Mouse (Mus musculus): Measurements from ENCODE around the gene Has3. TPM values are rescaled to one million over a fixed set of nuclear protein-coding genes. Genes with fewer than 3 reads are reported as not detected.

Gene Has3
- polyA plus RNA-seq, 2 experiments = 0.02 TPM; not detected in 1

GRCm38 (mm10) chr8:106836525-106836924 lies 33.5 kb upstream of the Has3 start:
- no peaks in the 10 kb centered on the region for H3K9me3 ChIP-seq (ENCODE audit: control insufficient read depth, low read length)
- no peak overlapping the region for H3K4me2 ChIP-seq (ENCODE audit: low read depth)
- no peak overlapping the region for H3K9ac ChIP-seq (replicated peaks)
- no peaks in the 10 kb centered on the region for H3K36me3 ChIP-seq (replicated peaks; ENCODE audit: control insufficient read depth, insufficient read depth, low read depth)
- WGBS (ENCODE audit: insufficient replicate concordance) = 31% methylated on average over 6 of the region's 6 CpGs
- H3K4me3 ChIP-seq (ENCODE audit: insufficient read depth in 1 of 2, low read depth in 2 of 2, low read length in 2 of 2) = no peak overlapping the region
- ATAC-seq (ENCODE audit: insufficient read depth) = peak; percentile 23; the same call in 1 of the 2 replicates
- no peaks in the 10 kb centered on the region for H3K27me3 ChIP-seq (ENCODE audit: control insufficient read depth, insufficient read depth, low read length)
- peaks cover 0 to 7% of the 10 kb centered on the region in 2 experiments; a peak in 1 of 4 replicates for H3K4me1 ChIP-seq (replicated peaks; ENCODE audit: control insufficient read depth in 2 of 2, insufficient read depth in 2 of 2, low read length in 1 of 2)
- no peak for TF ChIP-seq CTCF (IDR thresholded peaks at IDR 0.05; ENCODE audit: low read depth)
- DNase-seq (ENCODE audit: low read depth in 3 of 3, low spot score in 3 of 3) = no peak
- H3K27ac ChIP-seq = no peak overlapping the region

- DNase-seq (ENCODE audit: low read depth in 3 of 3, low spot score in 3 of 3) (no peak), ATAC-seq (ENCODE audit: insufficient read depth) (no peak)
- H3K4me3 ChIP-seq (ENCODE audit: insufficient read depth in 1 of 2, low read depth in 2 of 2, low read length in 2 of 2) = no peak overlapping the region
- no peaks in the 10 kb centered on the region for H3K27me3 ChIP-seq (ENCODE audit: control insufficient read depth, insufficient read depth, low read length)
- H3K4me2 ChIP-seq (ENCODE audit: low read depth) = no peak overlapping the region
- no peak for TF ChIP-seq CTCF (IDR thresholded peaks at IDR 0.05; ENCODE audit: low read depth)
- no peak for TF ChIP-seq EP300 (IDR thresholded peaks at IDR 0.05; ENCODE audit: low read depth)
- H3K9me3 ChIP-seq (ENCODE audit: control insufficient read depth, low read length) = no peaks in the 10 kb centered on the region
- WGBS (ENCODE audit: insufficient replicate concordance) = 57% methylated on average over 6 of the region's 6 CpGs
- H3K36me3 ChIP-seq (replicated peaks; ENCODE audit: control insufficient read depth, insufficient read depth, low read depth) = no peaks in the 10 kb centered on the region
- no peak overlapping the region for H3K27ac ChIP-seq
- peaks cover 0 to 7% of the 10 kb centered on the region in 2 experiments; a peak in 1 of 4 replicates for H3K4me1 ChIP-seq (replicated peaks; ENCODE audit: control insufficient read depth in 2 of 2, insufficient read depth in 2 of 2, low read length in 1 of 2)
- no peak overlapping the region for H3K9ac ChIP-seq (replicated peaks)
Measured at GRCm38 (mm10) chr8:106838803-106839202, 31.2 kb upstream of the Has3 start.

- no peak overlapping the region for H3K4me2 ChIP-seq (ENCODE audit: low read depth)
- no peaks in the 10 kb centered on the region for H3K36me3 ChIP-seq (replicated peaks; ENCODE audit: control insufficient read depth, insufficient read depth, low read depth)
- H3K9me3 ChIP-seq (ENCODE audit: control insufficient read depth, low read length) = no peaks in the 10 kb centered on the region
- ATAC-seq (ENCODE audit: insufficient read depth) (no peak), DNase-seq (ENCODE audit: low read depth in 3 of 3, low spot score in 3 of 3) (no peak)
- H3K4me3 ChIP-seq (ENCODE audit: insufficient read depth in 1 of 2, low read depth in 2 of 2, low read length in 2 of 2) = no peak overlapping the region
- peaks cover 0 to 7% of the 10 kb centered on the region in 2 experiments; a peak in 1 of 4 replicates for H3K4me1 ChIP-seq (replicated peaks; ENCODE audit: control insufficient read depth in 2 of 2, insufficient read depth in 2 of 2, low read length in 1 of 2)
- no peak overlapping the region for H3K27ac ChIP-seq
- H3K9ac ChIP-seq (replicated peaks) = no peak overlapping the region
- H3K27me3 ChIP-seq (ENCODE audit: control insufficient read depth, insufficient read depth, low read length) = no peaks in the 10 kb centered on the region
- 43% methylated on average over 11 of the region's 11 CpGs for WGBS (ENCODE audit: insufficient replicate concordance)
- TF ChIP-seq CTCF (IDR thresholded peaks at IDR 0.05; ENCODE audit: low read depth) = no peak
- no peak for TF ChIP-seq EP300 (IDR thresholded peaks at IDR 0.05; ENCODE audit: low read depth)
Measured at GRCm38 (mm10) chr8:106839209-106840001, 30.6 kb upstream of the Has3 start.

- ATAC-seq (ENCODE audit: insufficient read depth) (no peak), DNase-seq (ENCODE audit: low read depth in 3 of 3, low spot score in 3 of 3) (no peak)
- H3K4me2 ChIP-seq (ENCODE audit: low read depth) = no peak overlapping the region
- no peak overlapping the region for H3K9ac ChIP-seq (replicated peaks)
- H3K9me3 ChIP-seq (ENCODE audit: control insufficient read depth, low read length) = no peaks in the 10 kb centered on the region
- no peak overlapping the region for H3K27ac ChIP-seq
- no peaks in the 10 kb centered on the region for H3K27me3 ChIP-seq (ENCODE audit: control insufficient read depth, insufficient read depth, low read length)
- no peaks in the 10 kb centered on the region for H3K36me3 ChIP-seq (replicated peaks; ENCODE audit: control insufficient read depth, insufficient read depth, low read depth)
- 60% methylated on average over 10 of the region's 10 CpGs for whole genome bisulfite sequencing (ENCODE audit: insufficient replicate concordance)
- H3K4me3 ChIP-seq (ENCODE audit: insufficient read depth in 1 of 2, low read depth in 2 of 2, low read length in 2 of 2) = no peak overlapping the region
- H3K4me1 ChIP-seq (replicated peaks; ENCODE audit: control insufficient read depth in 2 of 2, insufficient read depth in 2 of 2, low read length in 1 of 2) = no peaks in the 10 kb centered on the region
- TF ChIP-seq EP300 (IDR thresholded peaks at IDR 0.05; ENCODE audit: low read depth) (no peak), CTCF (IDR thresholded peaks at IDR 0.05; ENCODE audit: low read depth) (no peak)
Measured at GRCm38 (mm10) chr8:106850034-106850433, 20.0 kb upstream of the Has3 start.

DNA sequence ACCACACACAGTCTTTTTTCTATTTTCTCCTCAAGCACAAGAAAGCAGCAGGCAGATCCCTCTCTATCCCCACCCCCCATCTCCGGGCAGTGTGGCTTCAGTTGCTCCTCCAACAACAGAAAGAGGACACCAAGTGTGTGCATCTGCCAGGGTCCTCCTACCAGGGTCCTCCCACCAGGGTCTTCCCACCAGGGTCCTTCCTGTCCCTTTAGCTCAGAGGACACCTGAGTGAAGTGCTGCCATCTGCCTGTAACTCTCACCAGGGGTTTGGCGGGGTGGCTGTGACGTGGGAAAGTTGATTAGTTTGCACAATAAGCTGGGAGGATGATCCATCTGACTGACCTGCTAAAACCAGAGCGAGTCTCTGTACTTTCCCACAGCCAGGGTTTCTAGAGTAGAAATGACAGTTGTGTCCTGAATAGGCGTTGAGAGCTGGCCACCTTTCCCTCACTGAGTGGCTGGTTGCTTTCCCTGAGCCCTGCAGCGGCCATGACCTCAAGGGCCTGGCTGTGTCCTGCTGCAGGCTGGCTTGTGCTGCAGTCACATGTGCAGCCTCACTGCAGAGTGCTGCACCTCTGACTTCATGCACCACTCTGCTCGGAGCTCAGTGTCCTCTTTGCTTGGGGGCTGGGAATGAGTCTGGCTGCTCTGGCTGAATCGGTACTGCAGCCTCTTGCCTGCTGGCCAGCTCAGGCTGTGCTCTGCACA lies 15.4 kb upstream of the Has3 start:
- ATAC-seq (ENCODE audit: insufficient read depth) (no peak; the same call in 1 of the 2 replicates), DNase-seq (ENCODE audit: low read depth in 3 of 3, low spot score in 3 of 3) (no peak)
- TF ChIP-seq EP300 (IDR thresholded peaks at IDR 0.05; ENCODE audit: low read depth) = no peak
- TF ChIP-seq CTCF (IDR thresholded peaks at IDR 0.05; ENCODE audit: low read depth) = 0 out of 2 replicates have a peak, but pooled peaks have one; percentile 25
- no peaks in the 10 kb centered on the region for H3K4me1 ChIP-seq (replicated peaks; ENCODE audit: control insufficient read depth in 2 of 2, insufficient read depth in 2 of 2, low read length in 1 of 2)
- no peaks in the 10 kb centered on the region for H3K9me3 ChIP-seq (ENCODE audit: control insufficient read depth, low read length)
- WGBS (ENCODE audit: insufficient replicate concordance) = 47% methylated on average over 8 of the region's 8 CpGs
- no peaks in the 10 kb centered on the region for H3K36me3 ChIP-seq (replicated peaks; ENCODE audit: control insufficient read depth, insufficient read depth, low read depth)
- H3K27me3 ChIP-seq (ENCODE audit: control insufficient read depth, insufficient read depth, low read length) = no peaks in the 10 kb centered on the region
- no peak overlapping the region for H3K4me3 ChIP-seq (ENCODE audit: insufficient read depth in 1 of 2, low read depth in 2 of 2, low read length in 2 of 2)
- H3K9ac ChIP-seq (replicated peaks) = no peak overlapping the region
- H3K4me2 ChIP-seq (ENCODE audit: low read depth) = no peak overlapping the region
- H3K27ac ChIP-seq = no peak overlapping the region
